Comparison of ENCODE assay signal across 8 mouse cellular contexts in the genomic region with DNA sequence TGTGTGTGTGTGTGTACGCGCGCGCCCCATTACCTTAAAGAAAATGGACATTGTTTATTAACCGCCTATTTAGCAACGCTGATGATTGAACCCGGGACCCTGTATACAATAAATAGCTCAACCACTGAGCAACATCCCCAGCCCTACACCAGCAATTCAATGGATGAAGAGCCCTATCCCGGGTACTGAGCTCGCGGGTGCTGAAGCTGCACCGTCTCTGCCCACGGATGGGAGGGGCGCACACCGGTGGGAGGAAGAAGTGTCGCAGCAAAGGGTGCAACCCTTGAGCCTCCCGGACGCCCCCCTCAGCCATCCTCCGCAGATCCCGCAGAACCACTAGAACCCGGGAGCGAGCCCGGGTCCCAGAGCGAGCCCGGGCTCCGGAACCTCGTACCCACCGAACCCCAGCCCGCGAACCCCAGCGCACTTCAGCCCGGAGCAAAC. TPM values are rescaled to one million over a fixed set of nuclear protein-coding genes. Genes with fewer than 3 reads are reported as not detected.
DNase-seq lines count a peak whose midpoint lies in the region; ATAC-seq and TF ChIP-seq lines count a peak whose summit lies in the region.

No protein-coding gene starts in this region.

- TF ChIP-seq POLR2A in liver, adult 2 months (IDR thresholded peaks at IDR 0.05; ENCODE audit: extremely low read depth, insufficient read depth, low read length), result no peak

- H3K27ac ChIP-seq in neural tube, embryonic 11.5 days (ENCODE audit: low read depth, low read length), result peak overlapping the region; percentile 85
- H3K27ac ChIP-seq in forebrain, embryonic 12.5 days, result peak overlapping the region; percentile 95
- H3K27ac ChIP-seq in liver, adult 2 months (replicated peaks; ENCODE audit: insufficient read depth, low read depth, low read length), result peak overlapping the region; percentile 53

- ATAC-seq in neural tube, embryonic 11.5 days (ENCODE audit: insufficient read depth, low FRiP score, low TSS enrichment), result peak; percentile 85
- ATAC-seq in forebrain, embryonic 12.5 days (ENCODE audit: low FRiP score), result peak; percentile 79
- peak; percentile 49 for ATAC-seq in neutrophil, adult 5-6 weeks (ENCODE audit: extremely low read depth, insufficient number of reproducible peaks, low FRiP score, poor library complexity, severe bottlenecking)

- H3K4me2 ChIP-seq in neural tube, embryonic 11.5 days (ENCODE audit: low read depth), result peak overlapping the region; percentile 61
- peak overlapping the region; percentile 70 for H3K4me2 ChIP-seq in forebrain, embryonic 12.5 days

- intact Hi-C loops in gastrocnemius, postnatal 36 days (cut with DNase I), result loop anchor here (5.0 kb wide), 1 partner anchor 41 kb away; no protein-coding TSS in a partner anchor

- H3K9ac ChIP-seq in neural tube, embryonic 11.5 days (ENCODE audit: low read length), result peak overlapping the region; percentile 74
- H3K9ac ChIP-seq in forebrain, embryonic 12.5 days, result peak overlapping the region; percentile 84
- H3K9ac ChIP-seq in liver, adult 2 months (ENCODE audit: low read depth, low read length), result peak overlapping the region; percentile 84

- TF ChIP-seq CTCF in liver, adult 2 months (IDR thresholded peaks at IDR 0.05; ENCODE audit: low read depth, low read length), result no peak

- WGBS in neural tube, embryonic 11.5 days, result 1% methylated on average over 31 of the region's 31 CpGs
- WGBS in forebrain, embryonic 12.5 days, result 1% methylated on average over 25 of the region's 31 CpGs
- WGBS in liver, adult 2 months, result 1% methylated on average over 31 of the region's 31 CpGs

- H3K4me1 ChIP-seq in neural tube, embryonic 11.5 days (ENCODE audit: control insufficient read depth, insufficient read depth, low read length), result no peaks in the 10 kb centered on the region
- H3K4me1 ChIP-seq in forebrain, embryonic 12.5 days, result peaks cover 3% of the 10 kb centered on the region; the same call in 1 of the 2 replicates
- H3K4me1 ChIP-seq in liver, adult 2 months (ENCODE audit: control insufficient read depth, insufficient read depth, low read length), result peaks cover 7% of the 10 kb centered on the region

- H3K36me3 ChIP-seq in neural tube, embryonic 11.5 days (ENCODE audit: control insufficient read depth, insufficient read depth, low read length), result peaks cover 2% of the 10 kb centered on the region; the same call in 1 of the 2 replicates
- peaks cover 5% of the 10 kb centered on the region; the same call in 1 of the 2 replicates for H3K36me3 ChIP-seq in forebrain, embryonic 12.5 days (replicated peaks)
- H3K36me3 ChIP-seq in liver, adult 2 months (ENCODE audit: control insufficient read depth, insufficient read depth, low read length), result peaks cover 15% of the 10 kb centered on the region; the same call in 1 of the 2 replicates

- peak; percentile 39 for DNase-seq in adrenal gland, adult 8-10 months
- DNase-seq in adrenal gland, postnatal 14 days, result no peak
- DNase-seq in neural tube, embryonic 11.5 days (ENCODE audit: low spot score), result no peak
- DNase-seq in neural tube, embryonic 10.5 days (ENCODE audit: extremely low spot score, low spot score), result no peak
- no peak for DNase-seq in liver, adult 2 months (ENCODE audit: extremely low read depth, low read depth, low spot score)
- no peak for DNase-seq in gastrocnemius, postnatal 36 days

- peak overlapping the region; percentile 73 for H3K4me3 ChIP-seq in neural tube, embryonic 11.5 days (ENCODE audit: low read depth, low read length)
- peak overlapping the region; percentile 64 for H3K4me3 ChIP-seq in forebrain, embryonic 12.5 days (replicated peaks)
- peak overlapping the region; percentile 87 for H3K4me3 ChIP-seq in liver, adult 2 months (ENCODE audit: insufficient read depth, low read depth, low read length)

- no peaks in the 10 kb centered on the region for H3K27me3 ChIP-seq in neural tube, embryonic 11.5 days (ENCODE audit: control insufficient read depth, insufficient read depth, low read length)
- peaks cover 20% of the 10 kb centered on the region for H3K27me3 ChIP-seq in forebrain, embryonic 12.5 days
- no peaks in the 10 kb centered on the region for H3K27me3 ChIP-seq in liver, adult 2 months (ENCODE audit: control insufficient read depth, insufficient read depth, low read length)

- H3K79me2 ChIP-seq in liver, adult 2 months (ENCODE audit: control insufficient read depth, insufficient read depth, low read length), result peaks cover 6% of the 10 kb centered on the region; the same call in 1 of the 2 replicates

- H3K9me3 ChIP-seq in neural tube, embryonic 11.5 days (ENCODE audit: control insufficient read depth, low read length), result no peaks in the 10 kb centered on the region
- no peaks in the 10 kb centered on the region for H3K9me3 ChIP-seq in forebrain, embryonic 12.5 days

RNA-seq across cellular contexts. Expression of a gene that starts 0.4 kb away (rescaled TPM):
- 100 to 1,000 TPM in 2 of 4 experiments, 10 to 100 TPM in 2; 88.4 to 209 (median 152) TPM for total RNA-seq in adrenal gland, adult 8-10 months (2022)
- total RNA-seq in adrenal gland, postnatal 14 days (2021), result 71.2 and 102 TPM in 2 replicates
- polyA plus RNA-seq in neural tube, embryonic 11.5 days (2014; fragmentation: Nextera tagmentation; extraction: Ambion mirVana), result 7.5 and 7.9 TPM in 2 replicates
- 9.7 and 10.2 TPM in 2 replicates for polyA plus RNA-seq in forebrain, embryonic 12.5 days (2016; fragmentation: Nextera tagmentation; extraction: Ambion mirVana)
- 10.5 and 14.8 TPM in 2 replicates for total RNA-seq in liver, adult 2 months (2014; rRNA removed)
- 7.3 and 17.4 TPM in 2 replicates for polyA plus RNA-seq in liver, adult 2 months (2012; rRNA removed)
- total RNA-seq in neutrophil, adult 5-6 weeks (2017), result 46.4 and 50.7 TPM in 2 replicates
- total RNA-seq in gastrocnemius, postnatal 36 days (2021), result 10 to 100 TPM in 1 of 2 experiments, 1 to 10 TPM in 1; 5.6 to 11.9 TPM

RNA-seq across cellular contexts. Expression of a gene that starts 32.1 kb away (rescaled TPM):
- 10 to 100 TPM; 27.2 to 41.4 (median 37.6) TPM for total RNA-seq in adrenal gland, adult 8-10 months (2022)
- total RNA-seq in adrenal gland, postnatal 14 days (2021), result 22.2 and 24.9 TPM in 2 replicates
- polyA plus RNA-seq in neural tube, embryonic 11.5 days (2014; fragmentation: Nextera tagmentation; extraction: Ambion mirVana), result 26.4 and 30.0 TPM in 2 replicates
- polyA plus RNA-seq in forebrain, embryonic 12.5 days (2016; fragmentation: Nextera tagmentation; extraction: Ambion mirVana), result 24.1 and 24.4 TPM in 2 replicates
- total RNA-seq in liver, adult 2 months (2014; rRNA removed), result 10.9 and 12.3 TPM in 2 replicates
- polyA plus RNA-seq in liver, adult 2 months (2012; rRNA removed), result 4.2 and 5.3 TPM in 2 replicates
- 41.1 and 41.4 TPM in 2 replicates for total RNA-seq in neutrophil, adult 5-6 weeks (2017)
- 1 to 10 TPM; 6.2 to 6.6 TPM for total RNA-seq in gastrocnemius, postnatal 36 days (2021)

RNA-seq across cellular contexts. Expression of a gene that starts 58.4 kb away (rescaled TPM):
- 1,000 to 10,000 TPM; 2,109 to 2,569 (median 2,425) TPM for total RNA-seq in adrenal gland, adult 8-10 months (2022)
- 2,745 and 3,054 TPM in 2 replicates for total RNA-seq in adrenal gland, postnatal 14 days (2021)
- 993 and 1,049 TPM in 2 replicates for polyA plus RNA-seq in neural tube, embryonic 11.5 days (2014; fragmentation: Nextera tagmentation; extraction: Ambion mirVana)
- polyA plus RNA-seq in forebrain, embryonic 12.5 days (2016; fragmentation: Nextera tagmentation; extraction: Ambion mirVana), result 955 and 986 TPM in 2 replicates
- total RNA-seq in liver, adult 2 months (2014; rRNA removed), result 1,382 and 1,429 TPM in 2 replicates
- 1,392 and 1,422 TPM in 2 replicates for polyA plus RNA-seq in liver, adult 2 months (2012; rRNA removed)
- 1,381 and 1,390 TPM in 2 replicates for total RNA-seq in neutrophil, adult 5-6 weeks (2017)
- 1,000 to 10,000 TPM; 2,921 to 3,241 TPM for total RNA-seq in gastrocnemius, postnatal 36 days (2021)
